Mouse (Mus musculus) heart, embryonic 11.5 days (tissue): ENCODE results near the gene Ndnf. TPM values are rescaled to one million over a fixed set of nuclear protein-coding genes. Genes with fewer than 3 reads are reported as not detected.

Experiments
- polyA plus RNA-seq: library from polyadenylated mRNA; unstranded; fragments of >200 nt; fragmentation: Nextera tagmentation; extraction: Ambion mirVana; gene quantifications from 2 replicates; pipeline ENCODE4 v1.2.1, GENCODE M21; 2014

Gene Ndnf
- polyA plus RNA-seq, 1 experiment from 2014 or later: 0.87 TPM

Other genes with a start within 250 kb of the Ndnf start
- 0.20 and 0.23 TPM in 2 replicates for gene Tnip3, start 146.3 kb upstream of the Ndnf start, polyA plus RNA-seq
- gene Prdm5, start 107.4 kb downstream of the Ndnf start, polyA plus RNA-seq: 12.1 and 14.6 TPM in 2 replicates